Mouse (Mus musculus) right cerebral cortex, postnatal 25 days (tissue): ENCODE measurements around the gene Atl2.

Experiments
- DNase-seq: peaks from one replicate; pipeline ENCODE4 v3.0.0; 2022

Atl2 gene

GRCm38 (mm10) chr17:79897666-79898065, 1.7 kb upstream of the Atl2 start:
- no peak for DNase-seq

- DNase-seq: peak; percentile 68
Measured at GRCm38 (mm10) chr17:79894971-79895882, 696 bp downstream of the Atl2 start.

- no peak for DNase-seq
Measured at GRCm38 (mm10) chr17:79894054-79894453, 1.9 kb downstream of the Atl2 start.

GRCm38 (mm10) chr17:79891944-79892343, 4.0 kb downstream of the Atl2 start:
- no peak for DNase-seq

GRCm38 (mm10) chr17:79887926-79888325, 8.0 kb downstream of the Atl2 start:
- no peak for DNase-seq

GRCm38 (mm10) chr17:79883198-79883597, 12.7 kb downstream of the Atl2 start:
- DNase-seq: no peak

- no peak for DNase-seq
Measured at GRCm38 (mm10) chr17:79865027-79865426, 30.9 kb downstream of the Atl2 start.

- no peak for DNase-seq
Measured at GRCm38 (mm10) chr17:79864503-79864902, 31.4 kb downstream of the Atl2 start.

GRCm38 (mm10) chr17:79862038-79862437, 33.9 kb downstream of the Atl2 start:
- no peak for DNase-seq

- no peak for DNase-seq
Measured at GRCm38 (mm10) chr17:79855533-79855932, 40.4 kb downstream of the Atl2 start.

GRCm38 (mm10) chr17:79848385-79848784, 47.5 kb downstream of the Atl2 start:
- DNase-seq: no peak

GRCm38 (mm10) chr17:79846182-79846581, 49.7 kb downstream of the Atl2 start:
- no peak for DNase-seq

- DNase-seq: no peak
Measured at GRCm38 (mm10) chr17:79845695-79846094, 50.2 kb downstream of the Atl2 start.

- peak; percentile 65 for DNase-seq
Measured at GRCm38 (mm10) chr17:79840254-79841238, 55.4 kb downstream of the Atl2 start.

- DNase-seq: no peak
Measured at GRCm38 (mm10) chr17:79836978-79837377, 58.9 kb downstream of the Atl2 start.

GRCm38 (mm10) chr17:79835714-79836373, 60.1 kb downstream of the Atl2 start:
- DNase-seq: no peak

- DNase-seq: no peak
Measured at GRCm38 (mm10) chr17:79832284-79832683, 63.6 kb downstream of the Atl2 start.

GRCm38 (mm10) chr17:79826482-79827034, 69.4 kb downstream of the Atl2 start:
- DNase-seq: no peak

GRCm38 (mm10) chr17:79825241-79826030, 70.5 kb downstream of the Atl2 start:
- no peak for DNase-seq

- DNase-seq: no peak
Measured at GRCm38 (mm10) chr17:79824406-79824805, 71.5 kb downstream of the Atl2 start.

- DNase-seq: no peak
Measured at GRCm38 (mm10) chr17:79818884-79819283, 77.0 kb downstream of the Atl2 start.

- no peak for DNase-seq
Measured at GRCm38 (mm10) chr17:79817995-79818394, 77.9 kb downstream of the Atl2 start.
